Mouse (Mus musculus) midbrain, embryonic 14.5 days (tissue): Measurements from ENCODE around the gene Ccdc47. TPM values are rescaled to one million over a fixed set of nuclear protein-coding genes. Genes with fewer than 3 reads are reported as not detected.

Experiments
- ATAC-seq: fragments of 200-750 bp; cut with Nextera tagmentation; 2 replicates; pipeline ENCODE4 v1.8.0; 2017; ENCODE audit warnings: moderate number of reproducible peaks, moderate library complexity; ENCODE audit not compliant: low FRiP score, low TSS enrichment
- DNase-seq: peaks from one replicate; pipeline ENCODE4 v3.0.0-alpha.2; 2015
- H3K27ac ChIP-seq: fragments of 300-500 bp; sonication (generic); replicated peaks from 2 replicates; pipeline ENCODE4 v1.5.1; 2014; ENCODE audit warnings: mild to moderate bottlenecking, low read depth, low read length, moderate library complexity
- H3K27me3 ChIP-seq: fragments of 300-500 bp; sonication (generic); 2 replicates; pipeline ENCODE4 v1.6.1; 2014; ENCODE audit warnings: low read length, control low read depth, mixed read lengths; ENCODE audit not compliant: control insufficient read depth, insufficient read depth
- H3K36me3 ChIP-seq: fragments of 300-500 bp; sonication (generic); 2 replicates; pipeline ENCODE4 v1.6.1; 2014; ENCODE audit warnings: low read length, control low read depth; ENCODE audit not compliant: control insufficient read depth, insufficient read depth
- H3K4me1 ChIP-seq: fragments of 300-500 bp; sonication (generic); 2 replicates; pipeline ENCODE4 v1.6.1; 2014; ENCODE audit warnings: mild to moderate bottlenecking, antibody characterized with exemption, low read length, control low read depth; ENCODE audit not compliant: control insufficient read depth, insufficient read depth
- H3K4me2 ChIP-seq: fragments of 300-500 bp; sonication (generic); 2 replicates; pipeline ENCODE4 v1.6.1; 2014; ENCODE audit warnings: mild to moderate bottlenecking, low read length, moderate library complexity
- H3K4me3 ChIP-seq: fragments of 300-500 bp; sonication (generic); replicated peaks from 2 replicates; pipeline ENCODE4 v1.5.1; 2014; ENCODE audit warnings: low read depth, low read length
- H3K9ac ChIP-seq: fragments of 300-500 bp; sonication (generic); replicated peaks from 2 replicates; pipeline ENCODE4 v1.6.1; 2014; ENCODE audit warnings: mild to moderate bottlenecking, low read length, moderate library complexity
- H3K9me3 ChIP-seq: fragments of 300-500 bp; sonication (generic); 2 replicates; pipeline ENCODE4 v1.6.1; 2016; ENCODE audit warnings: low read length, control low read depth, mixed read lengths; ENCODE audit not compliant: control insufficient read depth
- WGBS: fragments of 180-500 bp; shearing (Covaris S2); extraction: QIAGEN DNeasy Blood & Tissue Kit; methylation state at CpG from one replicate; pipeline ENCODE4 v1.1.7; 2014; 5-methylcytosine and 5-hydroxymethylcytosine counted together
- polyA plus RNA-seq: library from polyadenylated mRNA; unstranded; fragments of >200 nt; fragmentation: Nextera tagmentation; extraction: Ambion mirVana; gene quantifications from 2 replicates; pipeline ENCODE4 v1.2.1, GENCODE M21; 2014

Gene Ccdc47
- polyA plus RNA-seq, 1 experiment from 2014 or later = 87.5 TPM

- no peak for ATAC-seq
- H3K27me3 ChIP-seq = no peaks in the 10 kb centered on the region
- H3K9ac ChIP-seq = no peak overlapping the region
- no peak overlapping the region for H3K4me2 ChIP-seq
- H3K4me1 ChIP-seq = peaks cover 16% of the 10 kb centered on the region
- H3K36me3 ChIP-seq = peaks cover 59% of the 10 kb centered on the region
- DNase-seq = no peak
- no peak overlapping the region for H3K27ac ChIP-seq
- H3K9me3 ChIP-seq = no peaks in the 10 kb centered on the region
- WGBS = 81% methylated on average over 3 of the region's 3 CpGs
- no peak overlapping the region for H3K4me3 ChIP-seq
Observed at GRCm38 (mm10) chr11:106155761-106156160, 60.4 kb downstream of the Ccdc47 start.

- Histone ChIP-seq H3K9ac (0 out of 2 replicates have a peak overlapping the region, but pooled peaks have one; percentile 12), H3K27ac (0 out of 2 replicates have a peak overlapping the region, but pooled peaks have one; percentile 5), H3K9me3 (no peaks in the 10 kb centered on the region), H3K4me2 (no peak overlapping the region), H3K4me3 (no peak overlapping the region), H3K27me3 (no peaks in the 10 kb centered on the region), H3K36me3 (peaks cover 69% of the 10 kb centered on the region), H3K4me1 (peaks cover 14% of the 10 kb centered on the region)
- DNase-seq (no peak), ATAC-seq (no peak)
- 57% methylated on average over 2 of the region's 2 CpGs for WGBS
Observed at GRCm38 (mm10) chr11:106154770-106155169, 61.4 kb downstream of the Ccdc47 start.

- no peak for DNase-seq
Observed at GRCm38 (mm10) chr11:106154091-106154490, 62.1 kb downstream of the Ccdc47 start.

GRCm38 (mm10) chr11:106152132-106152531 lies 64.0 kb downstream of the Ccdc47 start:
- DNase-seq (no peak), ATAC-seq (no peak)
- Histone ChIP-seq H3K4me2 (no peak overlapping the region), H3K27me3 (no peaks in the 10 kb centered on the region), H3K4me3 (no peak overlapping the region), H3K9ac (no peak overlapping the region), H3K4me1 (no peaks in the 10 kb centered on the region), H3K27ac (no peak overlapping the region), H3K9me3 (no peaks in the 10 kb centered on the region), H3K36me3 (peaks cover 85% of the 10 kb centered on the region)
- 79% methylated on average over 8 of the region's 8 CpGs for WGBS

More at GRCm38 (mm10) chr11:106154091-106154490, 62.1 kb downstream of the Ccdc47 start:
- Histone ChIP-seq H3K9me3 (no peaks in the 10 kb centered on the region), H3K27me3 (no peaks in the 10 kb centered on the region), H3K36me3 (peaks cover 76% of the 10 kb centered on the region), H3K4me2 (no peak overlapping the region), H3K27ac (no peak overlapping the region), H3K4me1 (peaks cover 10% of the 10 kb centered on the region), H3K9ac (no peak overlapping the region), H3K4me3 (no peak overlapping the region)
- ATAC-seq = no peak
- WGBS = 73% methylated on average over 5 of the region's 5 CpGs

GRCm38 (mm10) chr11:106151219-106151618 lies 64.9 kb downstream of the Ccdc47 start:
- H3K27ac ChIP-seq = no peak overlapping the region
- WGBS = 93% methylated on average over 3 of the region's 3 CpGs
- DNase-seq (no peak), ATAC-seq (no peak)
- H3K4me1 ChIP-seq = no peaks in the 10 kb centered on the region
- no peaks in the 10 kb centered on the region for H3K9me3 ChIP-seq
- no peak overlapping the region for H3K4me3 ChIP-seq
- H3K36me3 ChIP-seq = peaks cover 78% of the 10 kb centered on the region
- no peak overlapping the region for H3K4me2 ChIP-seq
- no peak overlapping the region for H3K9ac ChIP-seq
- H3K27me3 ChIP-seq = no peaks in the 10 kb centered on the region

Other genes starting within 250 kb of the Ccdc47 start
- gene Ace, start 248.4 kb downstream of the Ccdc47 start, polyA plus RNA-seq = 2.9 and 3.6 TPM in 2 replicates
- 0.09 TPM in 1 of 2 replicates, not detected in the other for gene Ace3, start 221.7 kb downstream of the Ccdc47 start, polyA plus RNA-seq
- gene Kcnh6, start 208.2 kb downstream of the Ccdc47 start, polyA plus RNA-seq = 1.00 and 1.8 TPM in 2 replicates
- 103 and 153 TPM in 2 replicates for gene Dcaf7, start 179.5 kb downstream of the Ccdc47 start, polyA plus RNA-seq
- gene Taco1, start 150.3 kb downstream of the Ccdc47 start, polyA plus RNA-seq = 5.6 and 6.1 TPM in 2 replicates
- 12.4 and 15.2 TPM in 2 replicates for gene Map3k3, start 131.7 kb downstream of the Ccdc47 start, polyA plus RNA-seq
- gene Gm10840, start 55.5 kb downstream of the Ccdc47 start, polyA plus RNA-seq = not detected in 2 replicates
- gene Limd2, start 55.5 kb downstream of the Ccdc47 start, polyA plus RNA-seq = 161 and 171 TPM in 2 replicates
- 30.0 and 30.5 TPM in 2 replicates for gene Strada, start 14.2 kb downstream of the Ccdc47 start, polyA plus RNA-seq
- gene Ddx42, start 582 bp upstream of the Ccdc47 start, polyA plus RNA-seq = 56.3 and 88.3 TPM in 2 replicates
- gene Ftsj3, start 39.7 kb upstream of the Ccdc47 start, polyA plus RNA-seq = 22.0 and 30.2 TPM in 2 replicates
- gene Psmc5, start 39.8 kb upstream of the Ccdc47 start, polyA plus RNA-seq = 265 and 286 TPM in 2 replicates
- 10.0 and 14.0 TPM in 2 replicates for gene Smarcd2, start 56.6 kb upstream of the Ccdc47 start, polyA plus RNA-seq
- gene Tcam1, start 60.3 kb upstream of the Ccdc47 start, polyA plus RNA-seq = 0.09 and 0.12 TPM in 2 replicates
- gene Gh, start 85.5 kb upstream of the Ccdc47 start, polyA plus RNA-seq = not detected in 2 replicates
- gene Cd79b, start 98.4 kb upstream of the Ccdc47 start, polyA plus RNA-seq = 0.43 and 0.59 TPM in 2 replicates
- not detected in 2 replicates for gene Scn4a, start 136.9 kb upstream of the Ccdc47 start, polyA plus RNA-seq
- not detected in 2 replicates for gene Prr29, start 149.1 kb upstream of the Ccdc47 start, polyA plus RNA-seq
- gene Icam2, start 171.7 kb upstream of the Ccdc47 start, polyA plus RNA-seq = 8.1 and 12.4 TPM in 2 replicates